Mouse (Mus musculus) myocyte (in vitro differentiated cells): ENCODE measurements around the gene Glrx.

Experiments used
- CEBPB ChIP-seq: IDR thresholded peaks from 2 replicates; pipeline ENCODE4 v1.6.1; 2011; ENCODE audit warnings: mild to moderate bottlenecking, moderate library complexity; ENCODE audit not compliant: poor library complexity, insufficient read depth, severe bottlenecking
- E2F4 ChIP-seq: IDR thresholded peaks from one replicate; pipeline ENCODE4 v1.6.1; 2011; ENCODE audit warnings: mild to moderate bottlenecking, control low read depth, moderate library complexity; ENCODE audit not compliant: insufficient read depth
- MAX ChIP-seq: IDR thresholded peaks from one replicate; pipeline ENCODE4 v1.6.1; 2011; ENCODE audit warnings: low read depth, mild to moderate bottlenecking, control low read depth
- MYOD1 ChIP-seq, 3 experiments: IDR thresholded peaks; one replicate each; pipeline ENCODE4 v1.6.1; 2011; ENCODE audit warnings: control low read depth in 2 of 3, low read depth in 2 of 3, mild to moderate bottlenecking in 2 of 3, moderate library complexity in 1 of 3; ENCODE audit not compliant: insufficient read length in 2 of 3, control insufficient read depth in 1 of 3
- MYOG ChIP-seq, 3 experiments: IDR thresholded peaks; one replicate each; pipeline ENCODE4 v1.6.1; 2011; ENCODE audit warnings: control low read depth in 2 of 3, low read depth in 2 of 3, mild to moderate bottlenecking in 2 of 3; ENCODE audit not compliant: insufficient read length in 2 of 3, control insufficient read depth in 1 of 3, insufficient read depth in 1 of 3
- POLR2A ChIP-seq: IDR thresholded peaks from one replicate; pipeline ENCODE4 v1.6.1; 2011; ENCODE audit warnings: low read depth, mild to moderate bottlenecking, control low read depth, moderate library complexity; ENCODE audit not compliant: insufficient read length
- POLR2AphosphoS2 ChIP-seq: IDR thresholded peaks from one replicate; pipeline ENCODE4 v1.6.1; 2011; ENCODE audit warnings: low read depth, control low read depth; ENCODE audit not compliant: insufficient read length
- REST ChIP-seq: IDR thresholded peaks from one replicate; pipeline ENCODE4 v1.6.1; 2011; ENCODE audit warnings: mild to moderate bottlenecking, control low read depth, moderate library complexity; ENCODE audit not compliant: insufficient read depth, insufficient read length
- SRF ChIP-seq: IDR thresholded peaks from one replicate; pipeline ENCODE4 v1.6.1; 2011; ENCODE audit warnings: low read depth; ENCODE audit not compliant: control insufficient read depth, insufficient read length
- TCF12 ChIP-seq: IDR thresholded peaks from one replicate; pipeline ENCODE4 v1.6.1; 2011; ENCODE audit warnings: mild to moderate bottlenecking, control low read depth; ENCODE audit not compliant: poor library complexity, insufficient read depth, severe bottlenecking
- TCF3 ChIP-seq: IDR thresholded peaks from one replicate; pipeline ENCODE4 v1.6.1; 2011; ENCODE audit warnings: low read depth, control low read depth; ENCODE audit not compliant: insufficient read length
- USF1 ChIP-seq: IDR thresholded peaks from one replicate; pipeline ENCODE4 v1.6.1; 2011; ENCODE audit warnings: low read depth, mild to moderate bottlenecking, control low read depth, moderate library complexity

DNA sequence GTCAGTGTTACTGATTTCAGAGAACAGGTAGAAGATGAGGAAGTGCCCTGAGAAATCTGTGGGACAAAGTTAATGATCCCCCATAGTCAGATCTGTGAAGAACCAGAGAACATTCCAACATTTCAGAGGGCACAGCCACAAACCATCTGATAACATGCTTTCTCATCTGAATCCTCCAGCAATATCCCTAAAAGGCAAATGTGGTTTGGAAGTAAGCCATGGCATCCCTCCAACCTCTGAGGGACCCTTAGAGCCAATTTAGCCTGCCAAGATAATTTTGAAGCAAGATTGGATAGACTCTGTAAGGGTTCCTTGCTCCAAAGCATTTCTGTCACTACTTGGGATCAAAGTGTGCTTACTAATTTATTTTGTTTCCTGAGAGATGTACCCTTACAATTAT is 6.2 kb upstream of the Glrx start:
- TF ChIP-seq POLR2A (no peak), TCF12 (no peak), MYOG (IDR thresholded peaks at IDR 0.05; ENCODE audit: control insufficient read depth in 1 of 3, insufficient read depth in 1 of 3, insufficient read length in 2 of 3, low read depth in 2 of 3) (no peak), MAX (no peak), E2F4 (no peak), USF1 (no peak), POLR2AphosphoS2 (no peak), TCF3 (no peak), CEBPB (no peak), MYOD1 (IDR thresholded peaks at IDR 0.05; ENCODE audit: control insufficient read depth in 1 of 3, insufficient read length in 2 of 3, low read depth in 2 of 3) (no peak), REST (no peak), SRF (peak; percentile 92)
